Mouse (Mus musculus) brain, embryonic 14.5 days (tissue): ENCODE results near the gene Themis2.

Experiments
- CTCF ChIP-seq: fragments of 200-500 bp; IDR thresholded peaks from 2 replicates; pipeline ENCODE4 v1.5.1; 2012; ENCODE audit warnings: inconsistent platforms, mild to moderate bottlenecking, moderate library complexity, borderline replicate concordance; ENCODE audit not compliant: insufficient read depth, insufficient read length; ENCODE audit errors: extremely low read depth
- POLR2A ChIP-seq: fragments of 200-500 bp; IDR thresholded peaks from 2 replicates; pipeline ENCODE4 v1.6.1; 2012; ENCODE audit warnings: mild to moderate bottlenecking, inconsistent platforms, borderline replicate concordance; ENCODE audit not compliant: poor library complexity, insufficient read depth, insufficient read length, severe bottlenecking; ENCODE audit errors: extremely low read depth

DNA sequence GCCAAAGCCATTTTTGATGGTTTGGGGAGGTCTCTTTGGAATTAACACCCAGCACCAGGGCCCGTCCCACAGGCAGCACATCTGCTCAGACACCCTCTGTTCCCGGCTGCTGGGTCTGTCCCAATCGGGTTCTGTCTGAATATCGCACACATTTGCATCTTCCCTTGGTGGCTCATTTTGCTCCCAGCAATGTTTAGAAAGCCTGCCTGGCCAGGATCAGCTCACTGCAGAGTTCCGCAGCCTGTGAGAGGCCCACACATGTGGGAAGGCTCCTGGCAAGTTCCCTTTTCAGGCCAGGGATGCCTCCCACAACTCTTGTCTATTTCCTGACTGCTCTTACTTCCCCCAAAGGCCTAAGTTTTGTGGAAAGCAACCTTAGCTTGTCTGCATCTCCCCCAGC lies 13.4 kb upstream of the Themis2 start:
- no peak for TF ChIP-seq CTCF
- no peak for TF ChIP-seq POLR2A
